Mouse (Mus musculus): Measurements from ENCODE around the gene Dact3. TPM values are rescaled to one million over a fixed set of nuclear protein-coding genes. Genes with fewer than 3 reads are reported as not detected.

The Dact3 gene
- total RNA-seq, 2 experiments from 2014 or later: 0.09 to 0.15 TPM

DNA sequence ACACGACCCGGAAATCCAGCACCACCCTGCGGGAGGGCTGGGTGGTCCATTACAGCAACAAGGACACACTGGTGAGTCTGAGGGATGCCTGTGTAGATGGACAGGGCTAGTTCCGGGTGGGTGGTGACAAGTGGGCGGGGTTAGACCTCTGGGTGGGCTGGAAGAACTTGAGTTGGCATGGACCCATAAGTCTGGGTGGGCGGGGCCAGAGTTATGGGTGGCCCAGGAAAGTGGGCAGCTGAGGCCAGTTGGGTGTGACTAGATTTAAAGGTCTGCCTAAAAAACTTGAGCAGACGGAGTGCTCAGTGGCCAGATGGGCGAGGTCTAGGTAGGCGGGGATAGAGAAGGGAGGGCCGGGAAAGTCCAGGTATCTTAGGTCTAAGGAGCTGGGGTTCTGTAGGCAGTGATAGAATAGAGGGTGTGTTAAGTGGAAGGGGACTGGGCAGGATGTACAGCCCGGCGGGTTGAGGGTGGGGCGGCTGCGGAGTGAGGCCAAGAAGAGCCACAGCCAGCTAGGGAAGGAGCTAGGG, 21.8 kb upstream of the Dact3 start:
- no peak for ATAC-seq (ENCODE audit: poor library complexity, severe bottlenecking)

DNA sequence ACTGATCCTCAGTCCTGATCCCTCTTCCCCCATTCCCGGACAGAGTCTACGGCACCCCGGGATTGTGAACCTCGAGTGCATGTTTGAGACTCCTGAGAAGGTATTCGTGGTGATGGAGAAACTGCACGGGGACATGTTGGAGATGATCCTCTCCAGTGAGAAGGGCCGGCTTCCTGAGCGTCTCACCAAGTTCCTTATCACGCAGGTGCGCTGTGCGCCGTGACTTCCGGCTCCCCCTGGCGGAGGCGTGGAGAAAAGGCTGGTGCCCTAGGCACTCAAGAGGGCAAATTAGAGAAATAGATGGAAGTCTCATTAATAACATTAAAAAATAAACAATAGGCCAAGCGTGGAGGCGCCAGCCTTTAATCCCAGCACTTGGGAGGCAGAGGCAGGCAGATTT, 16.8 kb upstream of the Dact3 start:
- ATAC-seq (ENCODE audit: poor library complexity, severe bottlenecking): peak; percentile 82

GRCm38 (mm10) chr7:16859902-16860651, 15.0 kb upstream of the Dact3 start:
- ATAC-seq (ENCODE audit: poor library complexity, severe bottlenecking): peak; percentile 68

DNA sequence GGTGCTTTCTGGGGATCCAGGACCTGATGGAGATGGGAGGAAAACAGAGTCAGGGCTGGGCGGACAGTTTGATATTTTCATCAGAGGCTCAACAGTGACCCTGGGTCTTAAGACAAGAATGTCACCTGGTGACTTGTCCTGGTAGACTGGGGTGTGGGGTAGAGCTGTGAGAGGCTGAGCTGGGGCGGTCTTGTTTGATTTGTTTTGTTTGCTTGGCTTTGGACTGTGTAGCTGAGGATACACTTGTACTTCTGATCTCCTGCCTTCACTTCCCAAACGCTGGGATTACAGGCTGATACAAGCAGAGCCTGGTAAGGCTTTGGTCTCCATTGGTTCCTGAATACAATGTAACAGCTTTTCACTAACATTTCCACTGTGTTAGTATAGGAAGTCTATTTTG, 7.6 kb upstream of the Dact3 start:
- ATAC-seq (ENCODE audit: poor library complexity, severe bottlenecking): no peak

- no peak for ATAC-seq (ENCODE audit: poor library complexity, severe bottlenecking)
Measured at GRCm38 (mm10) chr7:16869497-16869896, 5.6 kb upstream of the Dact3 start.

DNA sequence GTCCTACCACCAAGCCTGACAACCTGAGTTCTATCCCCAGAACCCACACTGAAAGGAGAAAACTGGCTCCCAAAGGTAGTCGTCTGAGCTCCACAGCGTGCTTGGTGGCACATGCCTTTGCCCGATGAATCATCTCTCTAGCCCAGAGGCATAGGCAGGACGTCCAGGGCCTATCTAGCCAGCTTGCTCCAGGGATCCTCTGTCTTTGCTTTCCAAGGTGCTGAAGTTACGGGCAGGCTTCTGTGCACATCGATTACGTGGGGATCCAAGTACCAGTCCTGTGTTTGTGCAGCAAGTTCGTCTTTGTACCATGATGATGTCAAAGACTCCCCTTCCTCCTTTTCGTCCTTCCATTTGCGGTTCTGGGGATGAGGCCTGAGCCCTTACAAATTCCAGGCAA, 3.5 kb upstream of the Dact3 start:
- ATAC-seq (ENCODE audit: poor library complexity, severe bottlenecking): no peak

DNA sequence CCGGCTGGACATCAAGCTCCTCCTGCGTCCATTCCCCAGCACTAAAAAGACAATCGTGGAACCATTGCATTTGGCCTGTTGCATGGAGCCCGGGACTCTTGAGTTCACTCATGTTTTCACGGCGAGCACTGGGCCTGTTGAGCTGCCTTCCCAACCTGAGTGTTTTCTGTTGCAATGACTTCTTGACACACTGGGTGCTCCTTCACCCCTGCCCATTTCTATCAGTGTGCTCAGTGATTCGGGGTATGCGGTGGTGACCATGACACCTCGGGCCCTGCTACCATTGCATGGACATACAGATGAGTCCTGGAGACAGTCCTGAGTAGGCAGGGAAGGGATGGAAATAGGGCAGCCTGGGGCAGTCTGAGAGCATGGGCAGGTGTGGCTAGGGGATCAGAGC, 2.6 kb upstream of the Dact3 start:
- ATAC-seq (ENCODE audit: poor library complexity, severe bottlenecking): no peak

DNA sequence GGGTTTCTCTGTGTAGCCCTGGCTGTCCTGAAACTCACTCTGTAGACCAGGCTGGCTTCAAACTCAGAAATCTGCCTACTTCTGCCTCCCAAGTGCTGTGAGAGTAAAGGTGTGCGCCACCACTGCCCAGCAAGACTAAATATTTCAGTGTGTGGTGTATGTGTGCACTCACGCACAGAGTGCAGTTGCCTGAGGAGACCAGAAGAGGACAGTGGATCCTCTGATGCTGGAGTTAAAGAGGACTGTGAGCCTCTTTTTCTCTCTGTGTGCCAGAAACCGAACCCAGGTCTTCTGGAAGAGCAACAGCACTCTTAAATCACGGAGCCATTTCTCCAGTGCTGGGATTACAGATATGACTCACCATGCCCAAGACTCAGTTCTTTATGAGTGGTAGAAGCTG, 1.7 kb upstream of the Dact3 start:
- no peak for ATAC-seq (ENCODE audit: poor library complexity, severe bottlenecking)

DNA sequence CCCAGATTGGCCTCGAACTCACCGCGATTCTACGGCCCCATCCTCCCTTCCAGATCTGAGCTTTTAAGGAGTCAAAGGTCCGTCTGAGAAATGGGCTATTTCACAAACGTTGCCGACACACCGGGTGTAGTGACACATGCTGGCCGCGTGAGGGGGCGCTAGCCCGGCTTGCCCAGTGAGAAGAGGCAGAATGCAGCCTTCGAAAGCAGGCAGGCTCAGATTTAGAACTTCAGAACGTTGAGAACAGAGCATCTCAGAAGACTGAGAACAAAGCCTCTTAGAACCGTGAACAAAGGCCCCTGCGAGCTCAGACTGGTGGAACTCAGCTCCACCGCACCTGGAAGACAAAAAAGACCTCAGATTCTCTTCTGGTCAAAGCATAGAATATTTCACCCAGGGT, 927 bp upstream of the Dact3 start:
- peak; percentile 72 for ATAC-seq (ENCODE audit: poor library complexity, severe bottlenecking)

- peak; percentile 88 for ATAC-seq (ENCODE audit: poor library complexity, severe bottlenecking)
Measured at GRCm38 (mm10) chr7:16874756-16875309, 284 bp upstream of the Dact3 start.

- no peak for ATAC-seq (ENCODE audit: poor library complexity, severe bottlenecking)
Measured at GRCm38 (mm10) chr7:16875326-16875725, 209 bp downstream of the Dact3 start.

- no peak for ATAC-seq (ENCODE audit: poor library complexity, severe bottlenecking)
Measured at GRCm38 (mm10) chr7:16876006-16876405, 889 bp downstream of the Dact3 start.

DNA sequence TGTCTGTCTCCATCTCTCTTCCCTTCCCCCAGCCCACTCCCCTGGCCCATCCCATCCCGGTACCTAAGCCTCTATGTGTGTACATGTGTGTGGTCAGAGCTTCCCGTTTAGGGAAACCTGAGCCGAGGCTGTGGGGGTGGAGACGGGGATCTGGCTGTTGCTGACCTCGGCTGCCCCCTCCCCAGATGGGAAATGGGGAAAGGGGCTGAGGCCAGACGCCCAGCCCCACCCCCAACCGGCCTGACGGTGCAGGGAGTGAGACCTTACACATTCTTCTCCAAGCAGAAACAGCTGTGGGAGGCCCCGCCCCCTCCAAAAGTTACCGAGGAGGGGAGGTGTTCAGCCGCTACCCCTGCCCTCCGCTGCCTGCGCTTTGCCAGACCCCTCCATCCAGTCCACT, 1.5 kb downstream of the Dact3 start:
- ATAC-seq (ENCODE audit: poor library complexity, severe bottlenecking): no peak

DNA sequence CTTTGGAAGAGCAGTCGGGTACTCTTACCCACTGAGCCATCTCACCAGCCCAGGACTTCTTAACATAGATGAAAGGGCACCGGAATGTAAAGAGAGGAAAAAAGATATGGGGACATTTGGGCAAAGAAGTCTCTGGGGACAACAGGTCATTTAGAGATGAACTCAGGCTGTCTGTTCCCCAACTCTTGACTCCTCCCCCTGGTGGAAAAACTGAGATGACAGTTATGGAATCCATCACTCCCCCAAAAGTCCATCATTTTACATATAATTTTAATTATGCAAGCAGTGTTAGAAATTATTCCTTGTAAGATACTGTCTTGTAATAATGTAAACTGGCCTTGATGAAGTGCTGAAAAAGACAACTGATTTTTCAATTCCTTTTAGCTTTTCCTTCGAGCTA, 2.6 kb downstream of the Dact3 start:
- ATAC-seq (ENCODE audit: poor library complexity, severe bottlenecking): no peak

GRCm38 (mm10) chr7:16879796-16880547, 4.9 kb downstream of the Dact3 start:
- no peak for ATAC-seq (ENCODE audit: poor library complexity, severe bottlenecking)

- no peak for ATAC-seq (ENCODE audit: poor library complexity, severe bottlenecking)
Measured at GRCm38 (mm10) chr7:16880615-16881014, 5.5 kb downstream of the Dact3 start.

- ATAC-seq (ENCODE audit: poor library complexity, severe bottlenecking): no peak
Measured at GRCm38 (mm10) chr7:16883162-16883561, 8.0 kb downstream of the Dact3 start.

DNA sequence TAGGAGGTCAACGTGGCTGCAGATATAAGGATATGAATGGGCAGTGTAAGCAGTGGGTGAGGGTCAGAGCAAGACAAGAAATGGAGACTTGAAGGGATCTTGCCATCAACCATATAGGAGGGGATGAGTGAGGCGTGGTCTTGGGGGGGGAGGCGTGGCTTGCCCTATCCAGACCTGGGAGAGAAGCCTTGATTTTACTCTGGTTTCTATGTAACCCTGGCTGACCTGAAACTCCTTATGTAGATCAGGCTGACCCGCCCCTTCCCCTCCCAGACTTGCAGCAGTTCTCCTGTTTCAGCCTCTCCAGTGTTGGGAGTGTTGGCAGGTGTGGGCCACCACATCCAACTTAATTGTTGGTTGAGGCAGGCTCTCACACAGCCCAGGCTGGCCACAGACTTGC, 9.2 kb downstream of the Dact3 start:
- ATAC-seq (ENCODE audit: poor library complexity, severe bottlenecking): no peak

GRCm38 (mm10) chr7:16885271-16885776, 10.2 kb downstream of the Dact3 start:
- no peak for ATAC-seq (ENCODE audit: poor library complexity, severe bottlenecking)

DNA sequence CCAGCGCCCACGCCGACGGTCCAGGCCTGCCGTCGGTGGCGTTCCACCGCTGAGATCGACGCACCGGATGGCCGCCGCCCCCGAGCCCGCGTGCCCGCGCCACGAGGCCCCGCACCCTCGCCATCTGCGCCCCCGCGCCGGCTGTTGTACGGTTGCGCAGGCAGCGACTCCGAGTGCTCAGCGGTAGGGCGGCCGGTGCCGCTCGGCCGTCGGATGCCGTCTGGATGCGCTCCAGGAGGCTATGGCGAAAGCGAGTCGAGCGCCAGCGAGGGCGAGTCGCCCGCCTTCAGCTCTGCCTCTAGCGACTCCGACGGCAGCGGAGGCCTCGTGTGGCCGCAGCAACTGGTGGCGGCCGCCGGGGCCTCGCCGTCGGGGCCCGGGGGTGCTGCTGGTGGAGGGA, 10.8 kb downstream of the Dact3 start:
- no peak for ATAC-seq (ENCODE audit: poor library complexity, severe bottlenecking)

GRCm38 (mm10) chr7:16890536-16890935, 15.4 kb downstream of the Dact3 start:
- no peak for ATAC-seq (ENCODE audit: poor library complexity, severe bottlenecking)

- ATAC-seq (ENCODE audit: poor library complexity, severe bottlenecking): no peak
Measured at GRCm38 (mm10) chr7:16890944-16891343, 15.8 kb downstream of the Dact3 start.
